Mouse (Mus musculus) urinary bladder, postnatal 4 days (tissue): ENCODE measurements around the gene Hist1h2ab.
"Not testable (repeated sequence)": the region's sequence is repeated elsewhere in the genome, so short reads cannot be mapped to it uniquely, and the experiment has no call there.

Source experiments
- DNase-seq, 2 experiments: peaks; one replicate each; pipeline ENCODE4 v3.0.0; 2021 to 2022; ENCODE audit warnings: low spot score in 2 of 2

Hist1h2ab gene

GRCm38 (mm10) chr13:23753314-23754078 is 2.6 kb downstream of the Hist1h2ab start:
- DNase-seq: no peak

- DNase-seq: no peak
Observed at GRCm38 (mm10) chr13:23755000-23755399, 4.1 kb downstream of the Hist1h2ab start.

GRCm38 (mm10) chr13:23756790-23757189 is 5.9 kb downstream of the Hist1h2ab start, which contains the start of gene Hist1h4b:
Gene Hist1h4b, plus strand, starts transcription at chr13:23757013.
- peak; percentile 80 to 82 for DNase-seq

- DNase-seq: no peak
Observed at GRCm38 (mm10) chr13:23757211-23757773, 6.4 kb downstream of the Hist1h2ab start.

- DNase-seq: no peak
Observed at GRCm38 (mm10) chr13:23757921-23758320, 7.0 kb downstream of the Hist1h2ab start.

- DNase-seq: no peak
Observed at GRCm38 (mm10) chr13:23759251-23759771, 8.4 kb downstream of the Hist1h2ab start.

GRCm38 (mm10) chr13:23759916-23760239 is 9.0 kb downstream of the Hist1h2ab start:
- DNase-seq: no peak

GRCm38 (mm10) chr13:23760240-23760971 is 9.5 kb downstream of the Hist1h2ab start:
- no peak for DNase-seq

GRCm38 (mm10) chr13:23760972-23761864 is 10.3 kb downstream of the Hist1h2ab start, which contains the start of gene Hist1h4a:
Gene Hist1h4a, minus strand, starts transcription at chr13:23761230.
- peak; percentile 98 to 99 for DNase-seq

GRCm38 (mm10) chr13:23761871-23762821 is 11.2 kb downstream of the Hist1h2ab start, which contains the start of gene Hist1h3a:
Gene Hist1h3a, minus strand, starts transcription at chr13:23762386.
- DNase-seq: peak in 1 of 2 experiments; percentile 35

GRCm38 (mm10) chr13:23763242-23763585 is 12.3 kb downstream of the Hist1h2ab start:
- DNase-seq: no peak

GRCm38 (mm10) chr13:23763586-23764323 is 12.8 kb downstream of the Hist1h2ab start, which contains the start of gene Hist1h1a:
Gene Hist1h1a, plus strand, starts transcription at chr13:23763666.
- peak; percentile 80 to 81 for DNase-seq

- no peak for DNase-seq
Observed at GRCm38 (mm10) chr13:23764324-23765171, 13.6 kb downstream of the Hist1h2ab start.

- no peak for DNase-seq
Observed at GRCm38 (mm10) chr13:23765172-23765513, 14.2 kb downstream of the Hist1h2ab start.

- no peak for DNase-seq
Observed at GRCm38 (mm10) chr13:23766772-23767171, 15.8 kb downstream of the Hist1h2ab start.

- DNase-seq: no peak
Observed at GRCm38 (mm10) chr13:23768834-23769397, 18.0 kb downstream of the Hist1h2ab start.

GRCm38 (mm10) chr13:23769613-23770012 is 18.7 kb downstream of the Hist1h2ab start, which contains the start of gene Trim38:
Gene Trim38, plus strand, starts transcription at chr13:23769913.
- not testable (repeated sequence) for DNase-seq
